Mouse (Mus musculus) forebrain, embryonic 16.5 days (tissue): ENCODE measurements around the gene Mmp24. TPM values are rescaled to one million over a fixed set of nuclear protein-coding genes. Genes with fewer than 3 reads are reported as not detected.
"Not testable (repeated sequence)": the region's sequence is repeated elsewhere in the genome, so short reads cannot be mapped to it uniquely, and the experiment has no call there.

Experiments
- ATAC-seq: fragments of 200-750 bp; cut with Nextera tagmentation; 2 replicates; pipeline ENCODE4 v1.8.0; 2017; ENCODE audit warnings: mild to moderate bottlenecking, moderate library complexity
- H3K27ac ChIP-seq: fragments of 300-500 bp; sonication (generic); 2 replicates; pipeline ENCODE4 v1.5.1; 2014; ENCODE audit warnings: low read length, control low read depth
- H3K27me3 ChIP-seq: fragments of 300-500 bp; sonication (generic); replicated peaks from 2 replicates; pipeline ENCODE4 v1.6.1; 2014; ENCODE audit warnings: low read length; ENCODE audit not compliant: control insufficient read depth, insufficient read depth
- H3K36me3 ChIP-seq: fragments of 300-500 bp; sonication (generic); 2 replicates; pipeline ENCODE4 v1.6.1; 2014; ENCODE audit not compliant: control insufficient read depth, insufficient read depth
- H3K4me1 ChIP-seq: fragments of 300-500 bp; sonication (generic); replicated peaks from 2 replicates; pipeline ENCODE4 v1.6.1; 2014; ENCODE audit warnings: low read length; ENCODE audit not compliant: control insufficient read depth, insufficient read depth
- H3K4me2 ChIP-seq: fragments of 300-500 bp; sonication (generic); 2 replicates; pipeline ENCODE4 v1.6.1; 2014; ENCODE audit warnings: mild to moderate bottlenecking, low read length, control low read depth
- H3K4me3 ChIP-seq: fragments of 300-500 bp; sonication (generic); replicated peaks from 2 replicates; pipeline ENCODE4 v1.5.1; 2014; ENCODE audit warnings: mild to moderate bottlenecking, low read length, control low read depth
- H3K9ac ChIP-seq: fragments of 300-500 bp; sonication (generic); replicated peaks from 2 replicates; pipeline ENCODE4 v1.6.1; 2014; ENCODE audit warnings: low read depth, low read length, control low read depth
- H3K9me3 ChIP-seq: fragments of 300-500 bp; sonication (generic); 2 replicates; pipeline ENCODE4 v1.6.1; 2016; ENCODE audit warnings: low read length; ENCODE audit not compliant: control insufficient read depth
- WGBS: fragments of 180-500 bp; shearing (Covaris S2); extraction: QIAGEN DNeasy Blood & Tissue Kit; methylation state at CpG from one replicate; pipeline ENCODE4 v1.1.7; 2014; 5-methylcytosine and 5-hydroxymethylcytosine counted together
- polyA plus RNA-seq: library from polyadenylated mRNA; unstranded; fragments of >200 nt; fragmentation: Nextera tagmentation; extraction: Ambion mirVana; gene quantifications from 2 replicates; pipeline ENCODE4 v1.2.1, GENCODE M21; 2015

Mmp24 gene
- polyA plus RNA-seq: 12.8 and 13.9 TPM in 2 replicates

GRCm38 (mm10) chr2:155774927-155775684, at the start of gene Mmp24:
TSS of gene Mmp24 (plus strand) at chr2:155775342.
- 3% methylated on average over 40 of the region's 100 CpGs for WGBS
- peaks cover 35% of the 10 kb centered on the region for H3K4me1 ChIP-seq
- no peaks in the 10 kb centered on the region for H3K9me3 ChIP-seq
- peak within 1 kb of the TSS; percentile 59 for H3K27ac ChIP-seq
- ATAC-seq: peak; percentile 49; the same call in 1 of the 2 replicates
- peak within 1 kb of the TSS; percentile 80 for H3K4me2 ChIP-seq
- H3K36me3 ChIP-seq: no peaks in the 10 kb centered on the region
- peak within 1 kb of the TSS; percentile 76 for H3K4me3 ChIP-seq
- H3K9ac ChIP-seq: peak within 1 kb of the TSS; percentile 92
- peaks cover 15% of the 10 kb centered on the region for H3K27me3 ChIP-seq

GRCm38 (mm10) chr2:155726302-155726701, 48.8 kb upstream of the Mmp24 start:
- H3K27ac ChIP-seq: no peak overlapping the region
- peaks cover 15% of the 10 kb centered on the region for H3K4me1 ChIP-seq
- no peak for ATAC-seq
- no peaks in the 10 kb centered on the region for H3K27me3 ChIP-seq
- no peaks in the 10 kb centered on the region for H3K9me3 ChIP-seq
- no peak overlapping the region for H3K4me3 ChIP-seq
- H3K4me2 ChIP-seq: no peak overlapping the region
- 88% methylated on average over 7 of the region's 7 CpGs for WGBS
- H3K9ac ChIP-seq: no peak overlapping the region
- peaks cover 5% of the 10 kb centered on the region; the same call in 1 of the 2 replicates for H3K36me3 ChIP-seq

- WGBS: 77% methylated on average over 7 of the region's 7 CpGs
- H3K4me1 ChIP-seq: peaks cover 15% of the 10 kb centered on the region
- no peak for ATAC-seq
- peak overlapping the region; percentile 98; the same call in 1 of the 2 replicates for H3K4me2 ChIP-seq
- H3K9me3 ChIP-seq: no peaks in the 10 kb centered on the region
- no peak overlapping the region for H3K4me3 ChIP-seq
- no peak overlapping the region for H3K27ac ChIP-seq
- no peaks in the 10 kb centered on the region for H3K27me3 ChIP-seq
- H3K9ac ChIP-seq: no peak overlapping the region
- H3K36me3 ChIP-seq: peaks cover 5% of the 10 kb centered on the region; the same call in 1 of the 2 replicates
Measured at GRCm38 (mm10) chr2:155727764-155728395, 47.3 kb upstream of the Mmp24 start.

- WGBS: 4% methylated on average over 15 of the region's 15 CpGs
- Histone ChIP-seq H3K9me3 (no peaks in the 10 kb centered on the region), H3K4me2 (peak overlapping the region; percentile 98), H3K4me3 (peak overlapping the region; percentile 95), H3K27ac (no peak overlapping the region), H3K4me1 (peaks cover 15% of the 10 kb centered on the region), H3K36me3 (peaks cover 5% of the 10 kb centered on the region; the same call in 1 of the 2 replicates), H3K27me3 (peaks cover 2% of the 10 kb centered on the region; the same call in 1 of the 2 replicates), H3K9ac (peak overlapping the region; percentile 89)
- ATAC-seq: peak; percentile 16; the same call in 1 of the 2 replicates
Measured at GRCm38 (mm10) chr2:155728742-155729141, 46.4 kb upstream of the Mmp24 start.

GRCm38 (mm10) chr2:155729158-155729645, 45.9 kb upstream of the Mmp24 start, which contains the start of gene Edem2:
TSS of gene Edem2 (minus strand) at chr2:155729475.
- peaks cover 15% of the 10 kb centered on the region for H3K4me1 ChIP-seq
- peak within 1 kb of the TSS; percentile 95 for H3K4me3 ChIP-seq
- WGBS: under 1% methylated on average over 33 of the region's 33 CpGs
- no peaks in the 10 kb centered on the region for H3K9me3 ChIP-seq
- peak; percentile 98 for ATAC-seq
- H3K4me2 ChIP-seq: peak within 1 kb of the TSS; percentile 98
- 0 out of 2 replicates have a peak, but pooled peaks cover 3% of the 10 kb centered on the region for H3K36me3 ChIP-seq
- peaks cover 2% of the 10 kb centered on the region; the same call in 1 of the 2 replicates for H3K27me3 ChIP-seq
- H3K9ac ChIP-seq: peak within 1 kb of the TSS; percentile 89
- peak within 1 kb of the TSS; percentile 50; the same call in 1 of the 2 replicates for H3K27ac ChIP-seq

- Histone ChIP-seq H3K27me3 (peaks cover 2% of the 10 kb centered on the region; the same call in 1 of the 2 replicates), H3K9me3 (no peaks in the 10 kb centered on the region), H3K9ac (no peak overlapping the region), H3K4me3 (no peak overlapping the region), H3K36me3 (no peaks in the 10 kb centered on the region), H3K27ac (no peak overlapping the region), H3K4me2 (no peak overlapping the region), H3K4me1 (no peaks in the 10 kb centered on the region)
- 85% methylated on average over 5 of the region's 5 CpGs for WGBS
- no peak for ATAC-seq
Measured at GRCm38 (mm10) chr2:155735080-155735479, 40.1 kb upstream of the Mmp24 start.

GRCm38 (mm10) chr2:155735766-155736165, 39.4 kb upstream of the Mmp24 start, which contains the start of gene Gm17581:
TSS of gene Gm17581 (minus strand) at chr2:155735866.
- not testable (repeated sequence) for H3K27ac ChIP-seq

GRCm38 (mm10) chr2:155736936-155737335, 38.2 kb upstream of the Mmp24 start:
- Histone ChIP-seq H3K36me3 (no peaks in the 10 kb centered on the region), H3K9ac (no peak overlapping the region), H3K4me3 (no peak overlapping the region), H3K27ac (no peak overlapping the region), H3K27me3 (peaks cover 2% of the 10 kb centered on the region; the same call in 1 of the 2 replicates), H3K9me3 (no peaks in the 10 kb centered on the region), H3K4me1 (no peaks in the 10 kb centered on the region), H3K4me2 (no peak overlapping the region)
- 81% methylated on average over 6 of the region's 6 CpGs for WGBS
- ATAC-seq: no peak

More at GRCm38 (mm10) chr2:155735766-155736165, 39.4 kb upstream of the Mmp24 start, which contains the start of gene Gm17581:
- not testable (repeated sequence) for H3K9ac ChIP-seq, H3K4me1 ChIP-seq, H3K27me3 ChIP-seq, ATAC-seq, H3K4me3 ChIP-seq, H3K9me3 ChIP-seq, H3K36me3 ChIP-seq, H3K4me2 ChIP-seq
- 88% methylated on average over 5 of the region's 5 CpGs for WGBS

GRCm38 (mm10) chr2:155737803-155738202, 37.3 kb upstream of the Mmp24 start:
- H3K4me3 ChIP-seq: no peak overlapping the region
- 75% methylated on average over 9 of the region's 9 CpGs for WGBS
- H3K27me3 ChIP-seq: peaks cover 2% of the 10 kb centered on the region; the same call in 1 of the 2 replicates
- peaks cover under 1% of the 10 kb centered on the region; the same call in 1 of the 2 replicates for H3K4me1 ChIP-seq
- no peak overlapping the region for H3K27ac ChIP-seq
- H3K4me2 ChIP-seq: no peak overlapping the region
- H3K9me3 ChIP-seq: no peaks in the 10 kb centered on the region
- no peaks in the 10 kb centered on the region for H3K36me3 ChIP-seq
- H3K9ac ChIP-seq: no peak overlapping the region
- ATAC-seq: no peak
